Mouse (Mus musculus): ENCODE measurements around the gene Tyw5. TPM values are rescaled to one million over a fixed set of nuclear protein-coding genes. Genes with fewer than 3 reads are reported as not detected.

The Tyw5 gene
- polyA plus RNA-seq, 1 experiment from 2014 or later = 17.3 TPM

GRCm38 (mm10) chr1:57339156-57339796 lies 67.6 kb downstream of the Tyw5 start:
- DNase-seq (no peak), ATAC-seq (ENCODE audit: low read depth) (no peak)
- Histone ChIP-seq H3K27ac (no peak overlapping the region), H3K4me3 (replicated peaks) (no peak overlapping the region), H3K9ac (no peak overlapping the region), H3K4me2 (no peak overlapping the region), H3K27me3 (no peaks in the 10 kb centered on the region), H3K9me3 (replicated peaks) (no peaks in the 10 kb centered on the region), H3K4me1 (replicated peaks) (no peaks in the 10 kb centered on the region), H3K36me3 (no peaks in the 10 kb centered on the region)
- 41% methylated on average over 14 of the region's 14 CpGs for WGBS (ENCODE audit: insufficient replicate concordance)

Other genes with a start within 250 kb of the Tyw5 start
- 8.9 and 11.6 TPM in 2 replicates for gene 1700066M21Rik, start 29.5 kb downstream of the Tyw5 start, polyA plus RNA-seq (2015; fragmentation: Nextera tagmentation; extraction: Ambion mirVana)
- gene Maip1, start 773 bp downstream of the Tyw5 start, polyA plus RNA-seq (2015; fragmentation: Nextera tagmentation; extraction: Ambion mirVana) = 11.1 and 12.6 TPM in 2 replicates

Data from liver, embryonic 13.5 days (tissue).